Mouse (Mus musculus): ENCODE data around the gene Ush1c. TPM values are rescaled to one million over a fixed set of nuclear protein-coding genes. Genes with fewer than 3 reads are reported as not detected.

The Ush1c gene
- polyA plus RNA-seq (2014; fragmentation: Nextera tagmentation; extraction: Ambion mirVana), result 1.8 and 2.1 TPM in 2 replicates

DNA sequence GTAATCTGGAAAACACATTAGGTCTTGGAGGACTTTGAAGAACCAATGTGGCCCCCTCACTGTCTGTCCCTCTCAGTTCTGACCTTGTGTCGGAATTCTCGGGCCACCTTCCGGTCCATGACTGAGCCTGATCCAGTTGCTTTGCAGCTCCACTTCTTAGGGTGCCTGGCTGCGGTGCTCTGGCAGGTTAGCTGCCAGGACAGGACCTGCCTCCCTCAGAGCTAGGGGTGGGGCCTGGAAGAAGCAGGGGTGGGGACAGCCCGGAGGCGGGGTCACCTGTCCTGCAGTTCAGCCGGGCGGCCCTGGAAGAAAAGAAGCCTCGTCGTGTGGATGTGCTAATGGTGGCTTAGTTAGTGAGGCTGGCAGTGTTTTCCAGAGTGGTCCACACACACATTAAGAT is at the start of gene Ush1c:
Gene Ush1c (minus strand): TSS at position 158 of the 400 bp plus-strand sequence.
- Histone ChIP-seq H3K4me2 (ENCODE audit: low read length) (peak within 1 kb of the TSS; percentile 37), H3K9me3 (ENCODE audit: control insufficient read depth, low read length) (no peaks in the 10 kb centered on the region), H3K27me3 (ENCODE audit: control insufficient read depth, insufficient read depth, low read length) (0 out of 2 replicates have a peak, but pooled peaks cover 5% of the 10 kb centered on the region), H3K4me3 (ENCODE audit: control insufficient read depth in 1 of 2, insufficient read depth in 1 of 2, low read depth in 1 of 2, low read length in 2 of 2) (peak within 1 kb of the TSS in 1 of 2 experiments; percentile 7; a peak in 2 of 4 replicates), H3K27ac (replicated peaks in 1 of 2; ENCODE audit: control insufficient read depth in 1 of 2, insufficient read depth in 1 of 2, low read depth in 2 of 2, low read length in 2 of 2) (no peak within 1 kb of the TSS; a peak in 1 of 4 replicates), H3K36me3 (ENCODE audit: control insufficient read depth, insufficient read depth, low read length) (no peaks in the 10 kb centered on the region), H3K9ac (ENCODE audit: low read length) (0 out of 2 replicates have a peak within 1 kb of the TSS, but pooled peaks have one; percentile 2), H3K4me1 (ENCODE audit: control insufficient read depth in 2 of 2, insufficient read depth in 2 of 2, low read length in 2 of 2) (peaks cover 6 to 7% of the 10 kb centered on the region in 2 experiments; a peak in 2 of 4 replicates)
- WGBS, result 17% methylated on average over 10 of the region's 10 CpGs
- no peak for ATAC-seq (ENCODE audit: insufficient number of reproducible peaks, insufficient read depth, low FRiP score, low read depth)

DNA sequence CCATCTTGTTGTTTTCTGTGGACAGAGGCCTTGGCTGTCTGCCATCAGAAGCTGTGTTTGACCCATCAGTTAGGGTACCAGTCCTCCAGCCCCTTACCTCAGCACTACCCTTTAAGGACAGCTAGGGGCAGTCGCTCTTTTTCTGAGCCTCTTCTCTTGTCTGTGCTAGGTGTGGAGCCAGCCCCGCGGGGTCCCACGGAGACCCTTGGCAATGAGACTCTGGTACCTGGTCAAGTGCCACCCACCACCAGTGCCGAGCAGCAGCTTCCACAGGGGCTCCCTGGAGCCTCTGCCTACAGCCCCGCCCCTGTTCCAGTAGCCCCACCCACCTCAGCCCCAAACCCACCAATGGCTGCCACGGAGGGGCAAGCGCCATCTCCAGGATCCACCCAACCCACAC is 48.7 kb upstream of the Ush1c start:
- Histone ChIP-seq H3K27me3 (ENCODE audit: control insufficient read depth, insufficient read depth, low read length) (peaks cover 27% of the 10 kb centered on the region), H3K9me3 (ENCODE audit: control insufficient read depth, low read length) (no peaks in the 10 kb centered on the region), H3K36me3 (ENCODE audit: control insufficient read depth, insufficient read depth, low read length) (no peaks in the 10 kb centered on the region), H3K4me2 (ENCODE audit: low read length) (no peak overlapping the region), H3K9ac (ENCODE audit: low read length) (no peak overlapping the region), H3K27ac (replicated peaks in 1 of 2; ENCODE audit: control insufficient read depth in 1 of 2, insufficient read depth in 1 of 2, low read depth in 2 of 2, low read length in 2 of 2) (no peak overlapping the region), H3K4me1 (ENCODE audit: control insufficient read depth in 2 of 2, insufficient read depth in 2 of 2, low read length in 2 of 2) (peaks cover 7 to 9% of the 10 kb centered on the region in 2 experiments; a peak in 3 of 4 replicates), H3K4me3 (ENCODE audit: control insufficient read depth in 1 of 2, insufficient read depth in 1 of 2, low read depth in 1 of 2, low read length in 2 of 2) (no peak overlapping the region)
- 27% methylated on average over 8 of the region's 8 CpGs for WGBS
- no peak for ATAC-seq (ENCODE audit: insufficient number of reproducible peaks, insufficient read depth, low FRiP score, low read depth)

GRCm38 (mm10) chr7:46286391-46286790 is 48.1 kb upstream of the Ush1c start:
- Histone ChIP-seq H3K27me3 (ENCODE audit: control insufficient read depth, insufficient read depth, low read length) (peaks cover 34% of the 10 kb centered on the region), H3K4me2 (ENCODE audit: low read length) (no peak overlapping the region), H3K4me3 (ENCODE audit: control insufficient read depth in 1 of 2, insufficient read depth in 1 of 2, low read depth in 1 of 2, low read length in 2 of 2) (no peak overlapping the region), H3K4me1 (ENCODE audit: control insufficient read depth in 2 of 2, insufficient read depth in 2 of 2, low read length in 2 of 2) (peaks cover 7 to 9% of the 10 kb centered on the region in 2 experiments; a peak in 3 of 4 replicates), H3K36me3 (ENCODE audit: control insufficient read depth, insufficient read depth, low read length) (no peaks in the 10 kb centered on the region), H3K27ac (replicated peaks in 1 of 2; ENCODE audit: control insufficient read depth in 1 of 2, insufficient read depth in 1 of 2, low read depth in 2 of 2, low read length in 2 of 2) (no peak overlapping the region), H3K9me3 (ENCODE audit: control insufficient read depth, low read length) (no peaks in the 10 kb centered on the region), H3K9ac (ENCODE audit: low read length) (no peak overlapping the region)
- 81% methylated on average over 4 of the region's 4 CpGs for WGBS
- no peak for ATAC-seq (ENCODE audit: insufficient number of reproducible peaks, insufficient read depth, low FRiP score, low read depth)

GRCm38 (mm10) chr7:46285161-46285839 is 47.0 kb upstream of the Ush1c start:
- H3K36me3 ChIP-seq (ENCODE audit: control insufficient read depth, insufficient read depth, low read length), result no peaks in the 10 kb centered on the region
- no peak for ATAC-seq (ENCODE audit: insufficient number of reproducible peaks, insufficient read depth, low FRiP score, low read depth)
- WGBS, result 69% methylated on average over 12 of the region's 12 CpGs
- no peak overlapping the region for H3K4me3 ChIP-seq (ENCODE audit: control insufficient read depth in 1 of 2, insufficient read depth in 1 of 2, low read depth in 1 of 2, low read length in 2 of 2)
- no peak overlapping the region for H3K9ac ChIP-seq (ENCODE audit: low read length)
- H3K27me3 ChIP-seq (ENCODE audit: control insufficient read depth, insufficient read depth, low read length), result peaks cover 38% of the 10 kb centered on the region
- no peak overlapping the region for H3K4me2 ChIP-seq (ENCODE audit: low read length)
- no peaks in the 10 kb centered on the region for H3K9me3 ChIP-seq (ENCODE audit: control insufficient read depth, low read length)
- no peak overlapping the region for H3K27ac ChIP-seq (replicated peaks in 1 of 2; ENCODE audit: control insufficient read depth in 1 of 2, insufficient read depth in 1 of 2, low read depth in 2 of 2, low read length in 2 of 2)
- peaks cover 7 to 9% of the 10 kb centered on the region in 2 experiments; a peak in 3 of 4 replicates for H3K4me1 ChIP-seq (ENCODE audit: control insufficient read depth in 2 of 2, insufficient read depth in 2 of 2, low read length in 2 of 2)

- no peak for ATAC-seq (ENCODE audit: insufficient number of reproducible peaks, insufficient read depth, low FRiP score, low read depth)
- Histone ChIP-seq H3K4me3 (ENCODE audit: control insufficient read depth in 1 of 2, insufficient read depth in 1 of 2, low read depth in 1 of 2, low read length in 2 of 2) (no peak overlapping the region), H3K4me1 (ENCODE audit: control insufficient read depth in 2 of 2, insufficient read depth in 2 of 2, low read length in 2 of 2) (peaks cover 7 to 9% of the 10 kb centered on the region in 2 experiments; a peak in 3 of 4 replicates), H3K27me3 (ENCODE audit: control insufficient read depth, insufficient read depth, low read length) (peaks cover 34% of the 10 kb centered on the region), H3K9ac (ENCODE audit: low read length) (no peak overlapping the region), H3K36me3 (ENCODE audit: control insufficient read depth, insufficient read depth, low read length) (no peaks in the 10 kb centered on the region), H3K4me2 (ENCODE audit: low read length) (no peak overlapping the region), H3K27ac (replicated peaks in 1 of 2; ENCODE audit: control insufficient read depth in 1 of 2, insufficient read depth in 1 of 2, low read depth in 2 of 2, low read length in 2 of 2) (no peak overlapping the region), H3K9me3 (ENCODE audit: control insufficient read depth, low read length) (no peaks in the 10 kb centered on the region)
- 32% methylated on average over 10 of the region's 10 CpGs for WGBS
These were observed 45.4 kb upstream of the Ush1c start for GRCm38 (mm10) chr7:46283681-46284080.

- Histone ChIP-seq H3K9me3 (ENCODE audit: control insufficient read depth, low read length) (no peaks in the 10 kb centered on the region), H3K4me3 (ENCODE audit: control insufficient read depth in 1 of 2, insufficient read depth in 1 of 2, low read depth in 1 of 2, low read length in 2 of 2) (no peak overlapping the region), H3K36me3 (ENCODE audit: control insufficient read depth, insufficient read depth, low read length) (no peaks in the 10 kb centered on the region), H3K27me3 (ENCODE audit: control insufficient read depth, insufficient read depth, low read length) (peaks cover 34% of the 10 kb centered on the region), H3K4me2 (ENCODE audit: low read length) (no peak overlapping the region), H3K4me1 (ENCODE audit: control insufficient read depth in 2 of 2, insufficient read depth in 2 of 2, low read length in 2 of 2) (peaks cover 7 to 9% of the 10 kb centered on the region in 2 experiments; a peak in 3 of 4 replicates), H3K27ac (replicated peaks in 1 of 2; ENCODE audit: control insufficient read depth in 1 of 2, insufficient read depth in 1 of 2, low read depth in 2 of 2, low read length in 2 of 2) (no peak overlapping the region), H3K9ac (ENCODE audit: low read length) (no peak overlapping the region)
- 46% methylated on average over 7 of the region's 7 CpGs for WGBS
- ATAC-seq (ENCODE audit: insufficient number of reproducible peaks, insufficient read depth, low FRiP score, low read depth), result no peak
These were observed 44.0 kb upstream of the Ush1c start for GRCm38 (mm10) chr7:46282276-46282675.

DNA sequence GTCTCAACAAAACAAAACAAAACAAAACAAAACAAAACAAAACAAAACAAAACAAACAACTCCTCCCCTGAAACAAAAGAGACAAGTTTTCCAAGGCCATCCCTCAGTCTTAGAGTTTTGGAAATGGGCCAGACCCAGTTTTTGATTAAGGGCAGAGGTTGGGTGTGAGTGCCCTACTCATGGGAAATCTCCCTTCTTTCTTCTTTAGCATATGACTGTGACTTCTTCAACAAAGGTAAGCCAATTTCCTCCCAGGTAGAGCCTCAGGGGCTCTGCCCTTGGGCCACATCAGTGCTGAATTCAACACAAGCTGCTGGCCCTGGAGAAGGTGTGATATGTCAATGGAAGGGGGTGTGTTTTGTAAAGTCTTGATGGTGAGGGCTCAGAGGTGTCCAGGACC is 42.6 kb upstream of the Ush1c start:
- H3K9me3 ChIP-seq (ENCODE audit: control insufficient read depth, low read length), result no peaks in the 10 kb centered on the region
- peaks cover 7 to 9% of the 10 kb centered on the region in 2 experiments; a peak in 3 of 4 replicates for H3K4me1 ChIP-seq (ENCODE audit: control insufficient read depth in 2 of 2, insufficient read depth in 2 of 2, low read length in 2 of 2)
- H3K4me2 ChIP-seq (ENCODE audit: low read length), result no peak overlapping the region
- no peak overlapping the region for H3K4me3 ChIP-seq (ENCODE audit: control insufficient read depth in 1 of 2, insufficient read depth in 1 of 2, low read depth in 1 of 2, low read length in 2 of 2)
- no peak for ATAC-seq (ENCODE audit: insufficient number of reproducible peaks, insufficient read depth, low FRiP score, low read depth)
- H3K27ac ChIP-seq (replicated peaks in 1 of 2; ENCODE audit: control insufficient read depth in 1 of 2, insufficient read depth in 1 of 2, low read depth in 2 of 2, low read length in 2 of 2), result no peak overlapping the region
- peaks cover 34% of the 10 kb centered on the region for H3K27me3 ChIP-seq (ENCODE audit: control insufficient read depth, insufficient read depth, low read length)
- H3K9ac ChIP-seq (ENCODE audit: low read length), result no peak overlapping the region
- H3K36me3 ChIP-seq (ENCODE audit: control insufficient read depth, insufficient read depth, low read length), result no peaks in the 10 kb centered on the region
